9 mouse cellular contexts compared by ENCODE assay signal in the genomic region with DNA sequence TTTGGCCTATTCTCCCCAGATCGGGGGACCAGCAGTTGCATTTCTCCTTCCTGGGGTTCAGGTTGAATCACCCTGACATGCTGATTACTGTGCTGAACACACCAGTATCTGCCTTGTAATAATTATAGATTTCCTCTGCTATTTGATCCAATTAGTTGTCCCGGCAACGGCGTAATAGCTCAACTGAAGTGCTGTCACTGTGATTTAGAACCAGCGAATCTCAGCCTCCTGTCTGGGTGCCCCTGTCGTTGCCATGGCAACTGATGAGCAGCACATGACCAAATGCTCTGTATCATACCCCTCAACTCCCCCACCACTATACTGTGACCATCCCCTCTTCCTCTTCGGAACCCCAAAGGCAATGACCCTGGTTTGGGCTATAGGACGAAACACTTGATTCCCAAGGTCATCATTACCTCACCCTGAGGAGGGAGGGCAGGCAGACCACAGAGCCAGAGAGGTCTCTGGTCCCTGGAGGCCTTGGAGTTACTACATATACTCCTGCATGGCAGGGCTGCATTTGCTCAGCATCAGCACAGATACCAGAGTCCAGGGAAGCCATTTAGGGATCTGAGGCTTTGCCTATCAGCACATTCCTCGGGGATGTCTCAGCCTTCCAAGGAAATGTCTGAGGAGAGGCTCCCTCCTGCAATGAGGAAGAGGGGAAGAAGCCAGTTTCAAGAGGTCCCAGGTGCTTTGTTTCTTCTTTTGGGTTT. TPM values are rescaled to one million over a fixed set of nuclear protein-coding genes. Genes with fewer than 3 reads are reported as not detected.
A peak's percentile ranks its signal among the peaks of the same experiment; 100 is the strongest.
DNase-seq lines count a peak whose midpoint lies in the region; ATAC-seq and TF ChIP-seq lines count a peak whose summit lies in the region.
"Had no signal": no experiment of that assay in that cellular context is flagged by ENCODE, and none has a peak within 500 bp of the region (broad histone marks: within the 10 kb centered on the region; RNA-seq: fewer than 3 reads in every experiment).

No protein-coding gene starts in this region.

- H3K9ac ChIP-seq in heart, adult 2 months (ENCODE audit: low read depth, low read length), result no peak overlapping the region
- no peak overlapping the region for H3K9ac ChIP-seq in hindbrain, embryonic 12.5 days

- ATAC-seq in hindbrain, embryonic 12.5 days (ENCODE audit: low FRiP score), result peak; percentile 93
- no peak for ATAC-seq in monocyte, adult 5-6 weeks (replicated peaks; ENCODE audit: insufficient number of reproducible peaks, low FRiP score, low TSS enrichment, poor library complexity, severe bottlenecking)

- TF ChIP-seq POLR2A in heart, adult 2 months (IDR thresholded peaks at IDR 0.05; ENCODE audit: insufficient read depth, low read depth, low read length), result no peak

- no peaks in the 10 kb centered on the region for H3K27me3 ChIP-seq in heart, embryonic 10.5 days (ENCODE audit: insufficient read depth, poor library complexity, severe bottlenecking)
- H3K27me3 ChIP-seq in heart, adult 2 months (ENCODE audit: control insufficient read depth, insufficient read depth, low read length), result no peaks in the 10 kb centered on the region
- 0 out of 2 replicates have a peak, but pooled peaks cover 5% of the 10 kb centered on the region for H3K27me3 ChIP-seq in hindbrain, embryonic 12.5 days

- no peaks in the 10 kb centered on the region for H3K79me2 ChIP-seq in heart, adult 2 months (replicated peaks; ENCODE audit: control insufficient read depth, insufficient read depth, low read length)

- no peaks in the 10 kb centered on the region for H3K9me3 ChIP-seq in heart, embryonic 10.5 days
- no peaks in the 10 kb centered on the region for H3K9me3 ChIP-seq in hindbrain, embryonic 12.5 days (replicated peaks)

- H3K4me2 ChIP-seq in hindbrain, embryonic 12.5 days (replicated peaks), result peak overlapping the region; percentile 22

- H3K4me3 ChIP-seq in heart, embryonic 10.5 days, result no peak overlapping the region
- H3K4me3 ChIP-seq in heart, adult 2 months, result no peak overlapping the region
- H3K4me3 ChIP-seq in hindbrain, embryonic 12.5 days, result no peak overlapping the region
- H3K4me3 ChIP-seq: erythroblast, embryonic 14.5 days had no signal

- H3K36me3 ChIP-seq in heart, embryonic 10.5 days, result no peaks in the 10 kb centered on the region
- no peaks in the 10 kb centered on the region for H3K36me3 ChIP-seq in heart, adult 2 months (ENCODE audit: control insufficient read depth, insufficient read depth, low read length)
- H3K36me3 ChIP-seq in hindbrain, embryonic 12.5 days, result no peaks in the 10 kb centered on the region

- intact Hi-C loops in heart, adult 2 months (cut with DNase I), result no loop called here
- intact Hi-C loops in left cerebral cortex, postnatal 4 days (cut with DNase I), result no loop called here

- peaks cover 18% of the 10 kb centered on the region; the same call in 1 of the 2 replicates for H3K4me1 ChIP-seq in heart, embryonic 10.5 days
- peaks cover 4% of the 10 kb centered on the region; the same call in 1 of the 2 replicates for H3K4me1 ChIP-seq in heart, adult 2 months (ENCODE audit: control insufficient read depth, insufficient read depth, low read length)
- H3K4me1 ChIP-seq in hindbrain, embryonic 12.5 days, result peaks cover 29% of the 10 kb centered on the region

- H3K27ac ChIP-seq in heart, embryonic 10.5 days, result no peak overlapping the region
- H3K27ac ChIP-seq in heart, adult 2 months, result no peak overlapping the region
- peak overlapping the region; percentile 92 for H3K27ac ChIP-seq in hindbrain, embryonic 12.5 days

- peak; percentile 68 for DNase-seq in heart, embryonic 10.5 days (ENCODE audit: low spot score)
- no peak for DNase-seq in heart, adult 2 months
- DNase-seq in left cerebral cortex, postnatal 4 days, result peak; percentile 67
- peak; percentile 62 for DNase-seq in right cerebral cortex, postnatal 4 days
- no peak for DNase-seq in urinary bladder, postnatal 14 days (ENCODE audit: low spot score)
- DNase-seq in gastrocnemius, adult 18-20 months (ENCODE audit: low spot score), result no peak

- TF ChIP-seq EP300 in heart, adult 2 months (IDR thresholded peaks at IDR 0.05; ENCODE audit: insufficient read depth, low read depth, low read length), result no peak

- no peak for TF ChIP-seq CTCF in heart, adult 2 months (IDR thresholded peaks at IDR 0.05)

- WGBS in heart, embryonic 10.5 days, result 61% methylated on average over 9 of the region's 9 CpGs
- 74% methylated on average over 9 of the region's 9 CpGs for WGBS in heart, adult 2 months
- WGBS in hindbrain, embryonic 12.5 days, result 26% methylated on average over 9 of the region's 9 CpGs

RNA-seq across cellular contexts. Expression of gene Abat, which starts 26.1 kb away (rescaled TPM):
- polyA plus RNA-seq in heart, embryonic 10.5 days (2016; fragmentation: Nextera tagmentation; extraction: Ambion mirVana), result 34.7 and 41.8 TPM in 2 replicates
- 1 to 10 TPM; 5.7 to 6.9 TPM for total RNA-seq in heart, adult 2 months (2021)
- polyA plus RNA-seq in heart, adult 2 months (2012; rRNA removed), result 11.5 and 16.6 TPM in 2 replicates
- polyA plus RNA-seq in hindbrain, embryonic 12.5 days (2016; fragmentation: Nextera tagmentation; extraction: Ambion mirVana), result 68.3 and 78.9 TPM in 2 replicates
- total RNA-seq in left cerebral cortex, postnatal 4 days (2021), result 10 to 100 TPM; 53.4 to 67.4 TPM
- 1 to 10 TPM; 1.7 to 2.3 TPM for total RNA-seq in gastrocnemius, adult 18-20 months (2021)
- not detected in 3 replicates for total RNA-seq in monocyte, adult 5-6 weeks (2017)

Comparison
In these comparisons a context has a peak if more than half of its experiments do, and no peak if none do; other contexts are left out.
1. DNase-seq: peak in heart, embryonic 10.5 days (single experiment), left cerebral cortex, postnatal 4 days (single experiment) and right cerebral cortex, postnatal 4 days (single experiment); none in heart, adult 2 months (0 of 2), urinary bladder, postnatal 14 days (single experiment) and gastrocnemius, adult 18-20 months (single experiment).
2. RNA of gene Abat, which starts 26.1 kb away (total RNA-seq): 53.4 to 67.4 TPM in left cerebral cortex, postnatal 4 days; 5.7 to 6.9 TPM in heart, adult 2 months, 1.7 to 2.3 TPM in gastrocnemius, adult 18-20 months and not detected in monocyte, adult 5-6 weeks; every median in the first group is over 4 times any median in the second.